28 mouse cellular contexts compared by ENCODE assay signal in the genomic region with DNA sequence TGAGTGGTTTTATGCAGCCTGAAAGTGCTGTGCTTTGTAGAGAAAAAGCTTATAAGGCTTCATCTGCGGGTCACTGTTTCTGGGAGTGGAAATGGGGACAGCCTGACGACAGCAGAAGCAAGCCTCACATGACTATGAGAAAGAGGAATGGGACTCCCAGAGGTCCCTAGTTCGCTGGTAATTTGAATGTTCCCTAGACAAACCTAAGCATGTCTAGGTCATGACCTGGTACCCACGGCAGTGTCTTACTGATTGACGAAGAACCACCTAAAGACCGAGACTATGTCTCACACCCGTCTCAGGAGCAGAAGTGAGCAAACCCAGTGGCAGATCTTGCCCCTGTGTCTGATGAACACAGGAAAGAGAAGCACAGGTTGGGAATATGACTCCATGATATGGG. TPM values are rescaled to one million over a fixed set of nuclear protein-coding genes. Genes with fewer than 3 reads are reported as not detected.
DNase-seq lines count a peak whose midpoint lies in the region; ATAC-seq and TF ChIP-seq lines count a peak whose summit lies in the region.
"Had no signal": no experiment of that assay in that cellular context is flagged by ENCODE, and none has a peak within 500 bp of the region (broad histone marks: within the 10 kb centered on the region; RNA-seq: fewer than 3 reads in every experiment).

No protein-coding gene starts in this region.

- DNase-seq in layer of hippocampus, adult 9-11 months, result peak; percentile 67
- DNase-seq in layer of hippocampus, postnatal 14 days (ENCODE audit: low spot score in 2 of 2), result no peak
- peak; percentile 53 to 60 for DNase-seq in B cell, adult 2 months
- DNase-seq in thymus, postnatal 36 days, result no peak
- no peak for DNase-seq in left cerebral cortex, postnatal 14 days (ENCODE audit: low spot score in 2 of 2)
- DNase-seq: cerebellum, adult 11 months; cerebellum, postnatal 25 days; forebrain, postnatal 0 days; kidney, adult 11 months; left cerebral cortex, postnatal 4 days; liver; right cerebral cortex, postnatal 25 days; thymus, postnatal 25 days had no signal

- intact Hi-C loops in left cerebral cortex, postnatal 14 days (cut with DNase I), result loop anchor here (5.0 kb wide), 1 partner anchor 327 kb away; a partner anchor contains a TSS

- TF ChIP-seq POLR2A in bone marrow macrophage, adult 2 months (IDR thresholded peaks at IDR 0.05; ENCODE audit: borderline replicate concordance, low read depth, low read length), result no peak

- peak overlapping the region; percentile 71 for H3K27ac ChIP-seq in bone marrow macrophage, adult 2 months (ENCODE audit: insufficient read depth, low read depth, low read length)
- H3K27ac ChIP-seq: forebrain, embryonic 10.5 days; heart, embryonic 15.5 days; hindbrain, embryonic 10.5 days had no signal

- H3K4me3 ChIP-seq in bone marrow macrophage, adult 2 months (ENCODE audit: insufficient read depth, low read length), result no peak overlapping the region
- H3K4me3 ChIP-seq: forebrain, embryonic 10.5 days; heart, embryonic 15.5 days; hindbrain, embryonic 10.5 days; lung, embryonic 15.5 days had no signal

- ATAC-seq in megakaryocyte progenitor cell, adult 5-6 weeks (replicated peaks; ENCODE audit: poor library complexity), result peak; percentile 7; the same call in 1 of the 2 replicates
- ATAC-seq: forebrain, postnatal 0 days; midbrain, embryonic 16.5 days had no signal

- peaks cover 51% of the 10 kb centered on the region for H3K4me1 ChIP-seq in bone marrow macrophage, adult 2 months (ENCODE audit: control insufficient read depth, insufficient read depth, low read length)

- no peak for TF ChIP-seq CTCF in bone marrow macrophage, adult 2 months (IDR thresholded peaks at IDR 0.05; ENCODE audit: low read depth, low read length)

RNA-seq across cellular contexts. Expression of a gene that starts 38.1 kb away (rescaled TPM):
- not detected for total RNA-seq in layer of hippocampus, postnatal 14 days (2021)
- not detected in 2 replicates for polyA plus RNA-seq in bone marrow macrophage, adult 2 months (2012; ENCODE audit: insufficient read depth, insufficient read length, missing spikeins)
- total RNA-seq in megakaryocyte progenitor cell, adult 5-6 weeks (2015), result not detected in 2 replicates
- 0.12 TPM in 1 of 2 replicates, not detected in the other for total RNA-seq in megakaryocyte progenitor cell, adult 5-6 weeks (2017)
- not detected for total RNA-seq in left cerebral cortex, postnatal 14 days (2021)
- total RNA-seq: adrenal gland, adult 18-20 months; left cerebral cortex, postnatal 4 days; megakaryocyte-erythroid progenitor cell, adult 5-6 weeks; neutrophil, adult 5-6 weeks had no signal
- polyA plus RNA-seq: brain, embryonic 14.5 days; C2C12; forebrain, embryonic 10.5 days; forebrain, postnatal 0 days; gonadal fat pad, adult 2 months; heart, embryonic 15.5 days; kidney, embryonic 16.5 days; large intestine, adult 2 months; lung, embryonic 15.5 days had no signal

RNA-seq across cellular contexts. Expression of a gene that starts 50.8 kb away (rescaled TPM):
- 10 to 100 TPM in 1 of 2 experiments, 1 to 10 TPM in 1; 9.7 to 10.1 TPM for total RNA-seq in layer of hippocampus, postnatal 14 days (2021)
- 10.5 and 11.3 TPM in 2 replicates for polyA plus RNA-seq in bone marrow macrophage, adult 2 months (2012; ENCODE audit: insufficient read depth, insufficient read length, missing spikeins)
- total RNA-seq in megakaryocyte progenitor cell, adult 5-6 weeks (2015), result 39.1 and 46.3 TPM in 2 replicates
- total RNA-seq in megakaryocyte progenitor cell, adult 5-6 weeks (2017), result 44.9 and 53.8 TPM in 2 replicates
- total RNA-seq in left cerebral cortex, postnatal 14 days (2021), result 1 to 10 TPM; 8.4 to 8.6 TPM

Comparison
In these comparisons a context has a peak if more than half of its experiments do, and no peak if none do; other contexts are left out.
1. DNase-seq: peak in layer of hippocampus, adult 9-11 months (single experiment) and B cell, adult 2 months (2 of 2); none in layer of hippocampus, postnatal 14 days (0 of 2), thymus, postnatal 36 days (0 of 2) and left cerebral cortex, postnatal 14 days (0 of 2).